Mouse (Mus musculus) kidney, adult 8-10 months (tissue): ENCODE results near the gene Hcar1.

Experiments used
- DNase-seq, 2 experiments: peaks; one replicate each; pipeline ENCODE4 v3.0.0; 2022

The Hcar1 gene

GRCm38 (mm10) chr5:123879928-123880327 lies at the start of gene Hcar1:
Gene Hcar1, minus strand, starts transcription at chr5:123880020.
- DNase-seq: peak in 1 of 2 experiments; percentile 22

GRCm38 (mm10) chr5:123927118-123927517 lies 47.3 kb upstream of the Hcar1 start, which contains the start of gene Gm43518:
Gene Gm43518, plus strand, starts transcription at chr5:123927418.
- no peak for DNase-seq

- no peak for DNase-seq
Observed at GRCm38 (mm10) chr5:123922112-123922511, 42.3 kb upstream of the Hcar1 start.

GRCm38 (mm10) chr5:123914852-123915251 lies 35.0 kb upstream of the Hcar1 start:
- DNase-seq: no peak

GRCm38 (mm10) chr5:123907631-123907977 lies 27.8 kb upstream of the Hcar1 start:
- DNase-seq: no peak

- DNase-seq: peak; percentile 96 to 99
Observed at GRCm38 (mm10) chr5:123906976-123907630, 27.3 kb upstream of the Hcar1 start, which contains the start of gene Denr. Gene Denr, plus strand, starts transcription at chr5:123907175.

- no peak for DNase-seq
Observed at GRCm38 (mm10) chr5:123906146-123906975, 26.5 kb upstream of the Hcar1 start.

- no peak for DNase-seq
Observed at GRCm38 (mm10) chr5:123904059-123904672, 24.3 kb upstream of the Hcar1 start.

- DNase-seq: no peak
Observed at GRCm38 (mm10) chr5:123897352-123897751, 17.5 kb upstream of the Hcar1 start.

GRCm38 (mm10) chr5:123896395-123896794 lies 16.6 kb upstream of the Hcar1 start:
- no peak for DNase-seq

GRCm38 (mm10) chr5:123893520-123893919 lies 13.7 kb upstream of the Hcar1 start:
- no peak for DNase-seq

- DNase-seq: no peak
Observed at GRCm38 (mm10) chr5:123891669-123892068, 11.8 kb upstream of the Hcar1 start.

GRCm38 (mm10) chr5:123890987-123891386 lies 11.2 kb upstream of the Hcar1 start:
- DNase-seq: no peak

- no peak for DNase-seq
Observed at GRCm38 (mm10) chr5:123890312-123890711, 10.5 kb upstream of the Hcar1 start.

- no peak for DNase-seq
Observed at GRCm38 (mm10) chr5:123886365-123886764, 6.5 kb upstream of the Hcar1 start.

- DNase-seq: no peak
Observed at GRCm38 (mm10) chr5:123884332-123884731, 4.5 kb upstream of the Hcar1 start.

GRCm38 (mm10) chr5:123883891-123884290 lies 4.1 kb upstream of the Hcar1 start:
- DNase-seq: no peak

- DNase-seq: no peak
Observed at GRCm38 (mm10) chr5:123880778-123881177, 958 bp upstream of the Hcar1 start.

GRCm38 (mm10) chr5:123878056-123878455 lies 1.8 kb downstream of the Hcar1 start:
- DNase-seq: no peak

GRCm38 (mm10) chr5:123874177-123874576 lies 5.6 kb downstream of the Hcar1 start:
- no peak for DNase-seq

GRCm38 (mm10) chr5:123869615-123870014 lies 10.2 kb downstream of the Hcar1 start:
- no peak for DNase-seq

- no peak for DNase-seq
Observed at GRCm38 (mm10) chr5:123866457-123866856, 13.4 kb downstream of the Hcar1 start.

GRCm38 (mm10) chr5:123865365-123865764 lies 14.5 kb downstream of the Hcar1 start, which contains the start of gene Hcar2:
Gene Hcar2, minus strand, starts transcription at chr5:123865499.
- no peak for DNase-seq

GRCm38 (mm10) chr5:123863934-123864333 lies 15.9 kb downstream of the Hcar1 start:
- DNase-seq: no peak
